Mouse (Mus musculus) c-Kit-positive CD71-negative TER-119-negative erythroid progenitor cells, embryonic 14.5 days (primary cell): ENCODE measurements around the gene Tac2.

Source experiments
- DNase-seq: peaks from one replicate; pipeline ENCODE4 v3.0.0-alpha.2; 2013; ENCODE audit warnings: low read depth

Gene Tac2

DNA sequence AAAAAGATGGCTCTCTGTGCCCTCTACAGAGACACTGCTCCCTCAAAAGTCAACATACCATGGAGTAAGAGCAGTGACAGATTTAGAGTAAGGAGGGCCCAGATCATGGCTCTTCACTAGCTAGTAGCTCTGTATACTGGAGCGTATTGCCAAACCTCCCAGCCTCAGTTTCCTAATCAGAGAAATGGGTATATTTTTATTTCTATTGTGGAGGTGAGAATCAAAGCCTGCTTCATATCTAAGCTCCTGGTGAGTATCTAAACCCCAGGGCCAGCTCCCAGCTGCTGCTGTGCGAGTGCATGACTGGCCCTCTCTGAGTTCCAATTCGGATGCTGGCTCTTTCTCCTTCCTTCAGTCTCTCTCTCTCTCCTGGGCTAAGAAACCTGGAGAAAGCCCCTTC, at the start of gene Tac2:
Tac2 (plus strand) TSS at position 301 of the 400 bp plus-strand sequence.
- no peak for DNase-seq

DNA sequence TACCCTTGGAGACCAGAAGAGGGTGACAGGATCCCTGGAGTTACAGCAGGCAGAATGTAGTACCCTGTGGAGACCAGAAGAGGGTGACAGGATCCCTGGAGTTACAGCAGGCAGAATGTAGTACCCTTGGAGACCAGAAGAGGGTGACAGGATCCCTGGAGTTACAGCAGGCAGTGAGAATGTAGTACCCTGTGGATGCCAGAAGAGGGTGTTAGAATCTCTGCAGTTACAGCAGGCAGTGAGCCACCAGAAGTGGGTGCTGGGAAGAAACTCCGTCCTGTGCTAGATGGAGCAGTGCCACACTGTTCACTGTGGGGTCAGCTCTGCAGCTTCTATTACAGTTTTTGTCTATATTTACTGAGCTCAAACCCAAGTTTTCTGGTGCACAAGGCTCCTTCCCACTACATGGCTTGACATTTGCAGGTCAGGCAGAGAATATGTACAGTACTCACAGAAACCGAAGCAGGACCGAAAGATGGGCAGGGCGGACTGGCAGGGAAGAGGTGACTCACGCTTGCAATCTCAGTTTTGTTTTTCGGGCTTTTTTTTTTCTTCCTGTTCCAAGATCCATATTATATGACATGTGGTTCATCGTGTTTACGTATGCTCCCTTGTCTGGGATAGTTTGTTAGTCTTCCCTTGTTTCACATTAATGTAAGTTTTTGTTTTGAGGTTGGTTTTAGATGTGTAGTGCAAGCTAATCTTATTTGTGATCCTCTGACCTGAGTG, 49.3 kb upstream of the Tac2 start:
- no peak for DNase-seq

DNA sequence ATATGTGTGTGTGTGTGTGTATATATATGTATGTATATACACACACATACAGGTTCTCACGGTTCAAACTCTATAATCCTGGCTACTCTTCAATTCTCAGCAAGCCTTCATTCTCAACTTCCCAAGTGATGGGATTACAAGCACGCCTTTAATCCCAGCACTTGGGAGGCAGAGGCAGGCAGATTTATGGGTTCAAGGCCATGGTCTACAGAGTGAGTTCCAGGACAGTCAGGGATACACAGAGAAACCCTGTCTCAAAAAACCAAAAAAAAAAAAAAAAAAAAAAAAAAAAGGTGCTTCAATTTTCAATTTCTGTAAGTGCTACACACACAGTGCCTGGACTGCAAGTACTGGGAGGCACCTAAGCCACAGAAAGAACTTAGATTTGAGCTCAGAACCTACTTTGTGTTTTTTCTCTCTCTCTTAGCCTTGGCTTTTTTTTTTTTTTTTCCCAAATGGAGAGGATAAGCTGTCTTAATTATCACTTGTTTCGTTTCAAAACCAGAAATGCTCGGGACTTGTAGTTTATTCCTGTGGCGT, 48.3 kb upstream of the Tac2 start:
- DNase-seq: no peak

DNA sequence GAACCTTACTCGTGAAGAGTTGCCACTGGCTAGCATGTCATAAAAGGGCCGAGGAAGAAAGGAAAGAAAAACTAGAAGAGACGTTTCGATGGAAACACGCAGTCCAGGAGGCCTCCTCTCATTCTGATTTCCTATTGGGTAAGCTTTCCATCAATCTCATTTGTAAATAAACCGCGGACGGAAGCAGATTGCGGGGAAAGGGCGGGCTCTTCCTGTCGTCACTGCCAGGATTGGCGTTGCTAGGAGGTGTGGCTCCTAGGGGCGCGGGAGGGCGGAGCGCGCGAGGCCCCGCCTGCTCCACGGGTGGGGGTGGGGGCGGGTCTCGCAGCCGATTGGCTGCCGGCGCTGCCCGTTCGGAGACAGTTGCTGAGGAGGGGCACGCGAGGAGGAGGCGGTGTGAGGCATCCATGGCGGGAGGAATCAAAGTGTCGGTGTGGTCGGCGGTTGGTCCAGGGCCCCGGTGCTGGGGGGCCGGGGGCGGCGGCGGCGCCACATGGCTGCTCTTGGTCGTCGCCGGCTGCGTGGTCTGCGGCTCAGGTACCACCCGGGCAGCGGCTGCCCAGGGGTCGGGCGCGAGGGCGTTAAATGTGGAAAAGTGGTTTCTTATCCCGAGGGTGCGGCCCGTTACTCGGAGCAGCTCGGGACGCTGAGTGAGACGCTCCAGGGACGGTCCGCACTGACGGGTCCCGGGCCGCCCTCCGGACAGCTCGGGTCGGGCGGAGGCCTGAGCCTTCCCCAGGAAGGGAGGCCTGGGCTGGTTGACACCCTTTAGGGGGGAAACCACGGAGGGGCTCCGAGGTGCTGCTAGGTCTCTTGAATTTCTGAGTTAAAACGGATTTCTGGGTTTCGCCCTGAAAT, 47.4 kb upstream of the Tac2 start:
- peak; percentile 92 for DNase-seq

DNA sequence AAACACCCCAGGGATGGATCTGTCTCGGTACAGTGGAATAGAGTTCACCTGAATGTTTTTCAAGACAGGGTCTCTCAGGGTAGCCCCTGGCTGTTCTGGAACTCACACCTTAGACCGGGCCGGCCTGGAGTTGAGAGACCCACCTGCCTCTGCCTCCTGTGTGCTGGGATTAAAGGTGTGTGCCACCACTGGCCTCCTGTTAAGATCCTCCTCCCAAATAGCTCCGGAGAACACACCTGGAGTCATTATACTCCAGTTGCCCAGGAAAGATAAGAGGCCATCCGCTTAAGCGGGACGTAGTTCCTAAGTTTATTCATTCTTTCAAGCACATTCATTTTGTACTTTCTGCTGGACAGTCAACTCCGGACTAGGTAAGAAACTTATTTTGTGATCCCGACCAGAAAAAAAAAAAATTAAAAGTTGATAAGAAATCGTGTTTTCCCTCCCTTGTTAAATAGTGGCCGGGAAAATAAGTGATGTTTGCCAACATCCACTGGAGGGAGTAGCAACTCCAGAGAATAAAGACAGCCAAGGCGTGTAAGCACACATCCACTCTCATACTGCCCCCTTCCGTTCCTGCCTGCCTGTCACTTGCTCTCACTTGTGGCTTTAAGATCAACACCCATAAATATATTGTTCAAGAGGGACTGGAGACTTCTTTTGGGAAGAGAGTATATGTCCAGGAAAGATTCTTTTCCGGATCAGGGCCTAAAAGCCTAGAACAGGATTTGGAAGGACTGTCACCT, 46.5 kb upstream of the Tac2 start:
- DNase-seq: peak; percentile 76

DNA sequence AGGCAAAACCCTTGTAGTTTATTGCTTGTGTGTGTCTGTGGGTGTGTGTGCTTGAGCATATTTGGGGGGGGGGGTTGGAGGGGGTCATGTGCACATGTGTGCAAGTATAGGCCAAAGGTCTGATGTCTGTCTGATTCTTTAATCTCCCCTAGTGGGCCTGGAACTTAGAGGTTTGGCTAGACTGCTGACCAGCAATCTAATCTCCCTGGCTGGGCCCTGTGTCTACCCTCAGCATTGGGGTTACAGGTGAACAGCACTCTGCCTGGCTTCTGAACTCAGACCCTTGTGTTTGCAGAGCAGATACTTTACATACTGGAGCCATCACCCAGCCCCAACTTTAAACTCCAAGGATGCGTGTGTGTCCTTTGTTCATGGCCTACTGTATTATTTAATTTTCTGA, 45.1 kb upstream of the Tac2 start:
- DNase-seq: no peak

DNA sequence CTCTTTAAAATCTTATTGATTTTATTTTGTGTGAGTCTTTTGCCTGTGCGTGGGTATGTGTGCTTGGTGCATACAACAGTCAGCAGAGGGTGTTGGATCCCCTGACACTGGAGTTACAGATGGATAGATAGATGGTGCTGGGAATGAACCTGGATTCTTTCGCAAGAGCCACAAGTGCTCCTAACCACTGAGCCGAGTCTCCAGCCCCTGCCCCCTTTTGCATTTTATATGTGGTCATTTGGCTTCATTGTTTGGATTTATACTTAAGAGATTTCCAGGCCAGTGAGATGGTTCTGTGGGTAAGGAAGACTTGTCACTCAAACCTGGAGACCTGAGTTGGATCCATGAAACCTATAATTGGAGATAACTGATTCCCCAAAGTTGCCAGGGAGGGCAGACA, 44.4 kb upstream of the Tac2 start:
- no peak for DNase-seq

DNA sequence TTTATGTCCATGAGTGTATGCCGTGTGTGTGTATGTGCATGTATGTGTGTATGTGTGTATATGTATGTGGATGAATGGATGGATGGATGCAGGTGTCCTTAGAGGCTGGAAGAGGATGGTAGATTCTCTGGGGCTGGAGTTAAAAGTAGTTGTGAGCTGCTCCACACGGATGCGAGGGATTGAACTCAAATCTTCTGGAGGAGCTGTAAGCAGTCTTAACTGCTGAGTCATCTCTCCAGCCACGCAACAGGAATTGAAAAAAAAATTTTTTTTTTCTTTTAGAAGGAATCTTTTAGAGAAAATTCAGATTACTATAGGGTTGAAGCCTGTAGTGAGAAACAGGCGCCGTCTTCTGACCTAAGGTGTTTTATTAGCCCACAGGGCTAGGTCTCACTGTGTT, 41.4 kb upstream of the Tac2 start:
- no peak for DNase-seq

DNA sequence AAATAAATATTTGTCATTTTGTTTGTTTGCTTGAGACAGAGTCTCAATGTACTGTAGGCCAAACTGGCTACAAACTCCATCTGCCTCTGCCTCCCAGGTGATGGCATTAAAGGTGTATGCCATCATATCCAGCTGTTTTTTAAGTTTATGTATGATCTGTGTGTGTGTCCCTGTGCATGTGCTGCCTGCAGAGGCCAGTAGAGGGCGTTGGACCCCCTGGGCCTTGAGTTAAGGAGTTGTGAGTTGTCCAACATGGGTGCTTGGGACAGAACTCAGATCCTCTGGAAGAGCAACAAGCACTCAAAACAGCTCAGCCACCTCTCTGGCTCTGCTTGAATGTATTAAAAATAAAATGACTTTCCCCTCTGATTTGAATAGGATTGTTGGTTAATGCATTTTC, 33.2 kb upstream of the Tac2 start:
- DNase-seq: no peak

DNA sequence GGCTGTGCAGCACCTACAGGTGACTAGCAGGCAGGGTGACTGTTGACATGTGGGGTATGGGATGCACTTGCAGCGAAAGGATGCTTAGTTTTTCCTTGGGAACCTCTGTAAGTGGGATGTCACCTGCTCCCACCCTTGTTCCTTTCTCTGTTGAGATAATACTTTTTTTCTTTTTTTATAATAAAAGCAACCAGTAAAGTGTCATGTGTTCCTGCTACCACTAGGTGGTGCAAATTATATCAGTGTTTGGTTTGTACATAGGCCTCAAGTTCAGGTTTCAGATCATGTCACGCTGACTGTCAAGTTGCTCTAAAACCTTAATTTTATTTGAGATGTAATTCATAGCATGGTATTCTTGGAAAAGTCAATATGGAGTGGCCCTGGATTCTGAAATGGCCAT, 29.6 kb upstream of the Tac2 start:
- DNase-seq: peak; percentile 20

DNA sequence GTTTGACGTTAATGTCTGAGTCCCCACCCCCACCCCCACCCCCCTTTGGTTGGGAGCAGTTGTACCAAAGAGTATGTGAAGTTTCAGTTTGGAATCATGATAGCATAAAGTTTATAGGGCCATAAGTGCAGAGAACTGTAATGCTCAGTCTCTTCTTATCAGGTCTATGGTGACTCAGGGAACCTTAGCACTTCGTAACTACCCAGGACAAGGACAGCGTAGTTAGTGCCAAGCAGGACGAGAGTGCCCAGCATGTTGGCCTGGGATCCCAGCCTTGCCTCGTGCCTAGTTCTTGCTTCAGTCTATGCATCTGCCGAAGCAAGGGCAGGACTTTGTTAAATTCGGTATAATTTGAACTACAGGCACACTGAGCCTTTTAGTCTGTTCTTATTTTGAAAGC, 28.5 kb upstream of the Tac2 start:
- no peak for DNase-seq

DNA sequence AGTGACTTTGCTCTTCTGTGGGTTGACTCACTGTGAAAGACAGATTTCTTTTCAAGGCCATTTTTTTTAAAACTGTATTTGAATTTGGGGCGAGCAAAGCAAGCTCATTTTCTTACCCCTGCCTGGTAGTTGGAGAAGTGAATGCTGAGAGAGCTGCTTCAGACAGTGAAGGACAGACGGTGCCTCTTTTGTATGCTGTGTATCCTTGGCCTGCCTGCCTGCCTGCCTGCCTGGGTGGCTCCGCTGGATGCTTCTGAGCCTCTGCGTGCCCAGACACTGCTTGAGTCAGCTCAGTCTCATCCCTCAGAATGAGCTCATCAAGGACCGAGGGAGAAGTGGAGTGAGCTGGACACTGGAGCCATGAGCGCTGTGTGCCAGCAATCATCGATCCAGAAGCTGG, 25.3 kb upstream of the Tac2 start:
- DNase-seq: no peak

DNA sequence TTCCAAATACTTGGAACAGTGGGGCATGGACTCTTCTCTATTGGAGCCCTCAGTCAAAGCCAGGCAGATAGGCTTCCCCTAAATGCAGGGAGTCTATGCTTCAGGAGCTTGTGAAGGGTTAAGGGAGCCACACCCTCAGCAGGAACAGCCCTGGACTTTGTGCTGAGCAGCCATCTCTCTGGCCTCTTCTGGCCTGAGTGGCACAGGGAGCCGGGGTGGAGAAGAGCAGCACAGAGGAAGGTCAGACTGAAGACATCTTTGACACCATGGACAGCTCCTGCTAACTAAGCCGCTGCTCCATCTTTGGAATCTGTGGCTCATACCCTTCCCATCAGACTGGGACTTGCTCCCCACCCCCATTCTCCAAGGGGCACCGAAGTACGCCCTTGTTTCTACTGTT, 21.0 kb upstream of the Tac2 start:
- peak; percentile 12 for DNase-seq

DNA sequence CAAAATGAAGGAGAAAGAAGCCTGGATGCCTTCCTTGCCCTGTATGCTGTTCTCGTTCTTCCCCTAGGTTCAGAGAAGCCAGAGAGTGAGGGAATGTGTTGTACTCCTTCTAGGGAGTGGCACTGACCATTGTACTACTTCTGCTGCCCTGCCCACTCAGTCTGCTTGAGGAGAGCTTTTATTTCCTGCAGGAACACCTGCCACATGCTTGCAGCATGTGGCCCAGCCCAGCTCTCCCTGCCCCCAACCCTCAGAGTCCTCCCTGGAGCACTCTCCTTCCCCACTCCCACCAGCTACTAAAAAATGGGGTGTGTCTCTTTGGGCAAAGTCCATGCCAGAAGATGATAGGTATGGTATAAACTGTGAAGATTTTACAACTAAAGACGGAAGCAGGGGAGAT, 20.0 kb upstream of the Tac2 start:
- no peak for DNase-seq

DNA sequence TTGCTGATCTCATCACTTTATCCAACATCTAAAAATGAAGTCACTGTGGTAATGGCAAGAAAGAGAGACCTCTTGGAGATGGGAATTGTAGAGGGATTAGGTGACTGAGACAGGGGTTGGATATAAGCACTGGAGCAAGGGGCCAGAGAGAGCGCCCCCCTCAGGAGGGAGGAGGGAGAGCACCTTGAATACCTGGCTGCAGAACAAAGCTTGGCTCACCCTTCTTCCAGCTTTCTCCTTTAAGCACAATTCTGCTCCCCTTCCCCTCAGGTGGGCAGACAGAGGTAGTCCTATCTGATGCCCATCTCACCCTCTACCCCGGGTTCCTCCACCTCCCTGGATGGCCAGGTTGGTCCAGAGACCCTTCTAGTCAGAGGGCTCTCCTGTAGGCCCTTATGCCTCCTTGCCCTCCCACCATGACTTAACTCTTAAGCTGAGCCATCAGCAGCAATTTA, 19.5 kb upstream of the Tac2 start, which contains the start of gene Myo1a:
Myo1a (plus strand) TSS at position 405 of the 455 bp plus-strand sequence.
- no peak for DNase-seq

DNA sequence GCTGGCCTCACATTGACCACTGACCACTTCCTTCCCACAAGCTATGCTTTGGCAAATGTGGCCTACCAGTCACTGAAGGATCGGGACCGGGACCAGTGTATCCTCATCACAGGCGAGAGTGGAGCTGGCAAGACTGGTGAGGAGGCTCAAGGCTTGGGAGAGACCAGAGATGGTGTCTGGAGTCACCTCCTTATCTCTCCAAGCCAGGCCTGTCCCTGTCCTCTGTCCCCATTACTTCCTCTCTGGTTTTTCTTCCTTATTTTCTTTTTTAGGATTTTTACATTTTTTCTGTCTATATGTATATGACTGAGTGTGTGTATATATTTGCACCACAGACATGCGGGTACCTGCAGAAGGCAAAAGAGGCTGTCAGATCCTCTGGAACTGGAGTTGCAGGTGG, 18.5 kb upstream of the Tac2 start:
- DNase-seq: no peak

DNA sequence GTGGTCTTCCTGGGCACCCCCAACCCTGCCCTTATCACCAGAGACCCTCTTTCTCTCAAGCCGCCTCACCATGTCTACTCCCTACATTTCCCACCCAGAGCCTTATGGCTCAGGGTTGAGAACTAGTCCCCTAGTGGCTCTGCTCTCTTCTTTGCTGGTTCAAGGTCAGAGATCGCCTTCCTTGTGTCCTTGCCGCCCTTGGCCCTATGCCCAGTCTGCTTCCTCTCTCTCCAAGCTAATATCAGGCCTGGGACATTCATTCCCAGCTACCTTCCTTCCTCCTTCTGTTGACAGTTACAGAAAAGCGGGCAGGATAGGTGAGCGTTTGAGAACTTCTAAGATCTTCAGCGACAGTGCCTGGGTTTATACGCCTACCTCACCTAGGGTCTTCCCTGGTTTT, 16.6 kb upstream of the Tac2 start:
- no peak for DNase-seq

DNA sequence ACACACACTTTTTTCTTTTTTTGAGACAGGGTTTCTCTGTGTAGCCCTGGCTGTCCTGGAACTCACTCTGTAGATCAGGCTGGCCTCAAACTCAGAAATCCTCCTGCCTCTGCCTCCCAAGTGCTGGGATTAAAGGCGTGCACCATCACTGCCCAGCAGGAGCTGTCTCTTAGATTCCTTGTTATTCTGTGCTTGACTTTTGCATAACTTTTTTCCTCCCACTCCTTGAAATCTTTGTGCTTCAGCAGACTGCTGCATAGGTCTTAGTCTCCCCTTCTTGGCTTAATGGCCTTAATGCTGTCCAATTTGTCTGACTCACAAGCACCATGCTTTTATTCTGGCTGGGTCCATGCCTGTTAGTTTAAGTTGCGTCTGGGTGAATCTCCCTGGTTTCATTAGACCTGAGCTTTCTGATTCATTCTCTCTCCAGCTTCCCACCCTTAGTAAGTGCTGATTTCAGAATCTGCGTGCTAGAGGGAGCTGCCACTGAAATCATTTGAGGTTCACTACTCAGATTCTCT, 15.4 kb upstream of the Tac2 start:
- no peak for DNase-seq

DNA sequence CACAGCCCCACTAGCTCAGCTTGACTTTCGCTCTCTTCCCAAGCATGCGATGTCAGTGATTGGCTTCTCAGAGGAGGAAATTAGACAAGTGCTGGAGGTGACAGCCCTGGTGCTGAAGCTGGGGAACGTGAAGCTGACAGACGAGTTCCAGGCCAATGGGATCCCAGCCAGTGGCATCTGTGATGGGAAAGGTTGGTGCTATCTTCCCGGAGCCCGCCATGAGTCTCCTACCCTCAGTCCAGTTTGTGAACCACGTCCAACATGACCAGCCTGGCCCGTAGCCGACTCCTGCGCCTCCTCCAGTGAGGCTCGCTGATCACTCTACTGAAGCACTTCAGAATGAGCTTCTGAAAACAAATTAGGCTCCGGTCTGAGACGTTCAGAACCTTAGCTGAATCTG, 13.9 kb upstream of the Tac2 start:
- DNase-seq: no peak

DNA sequence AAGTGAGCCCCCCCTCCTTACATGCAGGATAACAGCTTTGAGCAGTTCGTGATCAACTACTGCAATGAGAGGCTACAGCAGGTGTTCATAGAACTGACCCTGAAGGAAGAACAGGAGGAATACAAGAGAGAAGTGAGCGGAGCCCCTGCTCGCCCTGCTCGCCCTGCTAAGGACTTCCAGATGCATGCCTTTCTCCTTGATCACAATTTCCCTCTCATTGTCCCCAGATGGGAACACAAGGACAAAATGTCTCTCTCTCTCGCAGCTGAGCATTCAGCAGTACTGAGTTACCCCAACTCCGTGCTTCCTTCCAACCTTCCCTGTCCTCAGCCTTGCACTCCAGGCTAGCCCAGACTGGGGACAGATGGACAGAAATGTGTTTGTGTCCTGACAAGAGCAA, 11.5 kb upstream of the Tac2 start:
- no peak for DNase-seq

DNA sequence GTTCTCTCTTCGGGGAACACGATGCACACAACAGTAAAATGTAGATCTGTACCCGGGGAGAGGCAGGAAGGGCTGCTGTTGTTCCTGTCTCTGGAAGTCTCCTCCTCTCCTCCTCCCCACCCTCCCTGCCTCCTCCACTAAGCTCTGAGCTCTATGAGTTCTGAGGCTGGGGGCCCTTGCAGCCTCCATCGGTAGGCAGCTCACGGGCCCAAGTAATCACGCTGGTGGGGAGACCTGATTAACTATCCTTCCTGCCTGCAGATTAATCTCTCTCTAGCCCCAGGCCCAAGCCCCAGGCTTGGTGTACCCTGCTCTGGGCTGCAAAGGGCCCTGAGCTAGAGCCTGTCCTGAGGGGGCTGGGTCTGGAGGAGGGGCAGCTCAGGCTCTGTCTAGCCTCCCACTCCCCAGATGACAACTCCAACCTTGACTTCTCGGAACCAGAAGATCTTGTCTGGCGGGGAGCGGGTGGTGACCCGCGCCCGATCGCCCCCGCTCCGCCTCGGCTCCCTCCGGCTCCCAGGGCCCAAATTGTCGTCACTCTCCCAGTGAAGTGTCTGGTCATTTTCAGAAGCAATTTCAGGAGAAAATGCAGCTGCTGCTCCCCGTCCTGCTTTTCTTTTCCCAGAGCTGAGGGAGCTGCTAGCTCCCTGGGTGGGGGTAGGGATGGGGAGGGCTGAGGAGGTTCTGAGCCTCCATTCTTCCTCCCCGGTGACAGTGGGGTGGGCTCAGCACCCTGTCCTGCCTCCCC, 2.4 kb upstream of the Tac2 start:
- no peak for DNase-seq
